9 mouse cellular contexts compared by ENCODE assay signal in genomic region chr8:24386462-24386861, GRCm38 (mm10).
A peak's percentile ranks its signal among the peaks of the same experiment; 100 is the strongest.
DNase-seq lines count a peak whose midpoint lies in the region; ATAC-seq and TF ChIP-seq lines count a peak whose summit lies in the region.
"Had no signal": no experiment of that assay in that cellular context is flagged by ENCODE, and none has a peak within 500 bp of the region (broad histone marks: within the 10 kb centered on the region; RNA-seq: fewer than 3 reads in every experiment).

No protein-coding gene starts in this region.

- under 1% methylated on average over 3 of the region's 3 CpGs for WGBS in thymus, adult 2 months
- 7% methylated on average over 3 of the region's 3 CpGs for WGBS in liver, embryonic 13.5 days (ENCODE audit: insufficient replicate concordance)

- TF ChIP-seq CTCF in thymus, adult 2 months (IDR thresholded peaks at IDR 0.05; ENCODE audit: borderline replicate concordance, control insufficient read depth, extremely low read depth, insufficient read depth, low read length, poor library complexity): no peak

- TF ChIP-seq POLR2A in thymus, adult 2 months (IDR thresholded peaks at IDR 0.05; ENCODE audit: control insufficient read depth, extremely low read depth, insufficient read depth, low read length, poor library complexity): no peak

- no peaks in the 10 kb centered on the region for H3K9me3 ChIP-seq in liver, embryonic 13.5 days (replicated peaks)

- H3K4me2 ChIP-seq in liver, embryonic 13.5 days: no peak overlapping the region

- DNase-seq in thymus, adult 2 months: peak; percentile 42
- DNase-seq in thymus, adult 18-20 months: no peak
- DNase-seq in cerebellum, postnatal 14 days: peak; percentile 89 to 92
- DNase-seq in frontal cortex, postnatal 36 days (ENCODE audit: low spot score in 2 of 2): peak; percentile 77 to 81
- DNase-seq in kidney, adult 9 months: peak; percentile 73
- DNase-seq in liver, embryonic 13.5 days: peak; percentile 7
- DNase-seq in ovary, postnatal 10 days (ENCODE audit: low spot score): peak; percentile 59
- peak; percentile 82 for DNase-seq in thymus, postnatal 4 days

- H3K27me3 ChIP-seq in thymus, adult 2 months (ENCODE audit: control insufficient read depth, insufficient read depth, low read length): no peaks in the 10 kb centered on the region
- H3K27me3 ChIP-seq in liver, embryonic 13.5 days: no peaks in the 10 kb centered on the region

- no peak overlapping the region for H3K4me3 ChIP-seq in thymus, adult 2 months (ENCODE audit: control insufficient read depth, insufficient read depth, low read length)
- H3K4me3 ChIP-seq in liver, embryonic 13.5 days (replicated peaks): no peak overlapping the region
- H3K4me3 ChIP-seq: erythroblast, embryonic 14.5 days had no signal

- H3K27ac ChIP-seq in thymus, adult 2 months (ENCODE audit: control insufficient read depth, insufficient read depth, low read length): no peak overlapping the region
- H3K27ac ChIP-seq in liver, embryonic 13.5 days: no peak overlapping the region

- ATAC-seq in liver, embryonic 13.5 days (ENCODE audit: low read depth): no peak

- H3K36me3 ChIP-seq in thymus, adult 2 months (ENCODE audit: control insufficient read depth, insufficient read depth, low read length): no peaks in the 10 kb centered on the region
- no peaks in the 10 kb centered on the region for H3K36me3 ChIP-seq in liver, embryonic 13.5 days

- H3K4me1 ChIP-seq in thymus, adult 2 months (replicated peaks; ENCODE audit: control insufficient read depth, insufficient read depth, low read length): no peaks in the 10 kb centered on the region
- no peaks in the 10 kb centered on the region for H3K4me1 ChIP-seq in liver, embryonic 13.5 days (replicated peaks)

- no peak overlapping the region for H3K9ac ChIP-seq in liver, embryonic 13.5 days

Comparison
In these comparisons a context has a peak if more than half of its experiments do, and no peak if none do; other contexts are left out.
1. DNase-seq: peak in thymus, adult 2 months (single experiment), cerebellum, postnatal 14 days (2 of 2), frontal cortex, postnatal 36 days (2 of 2), kidney, adult 9 months (single experiment), liver, embryonic 13.5 days (single experiment), ovary, postnatal 10 days (single experiment) and thymus, postnatal 4 days (single experiment); none in thymus, adult 18-20 months (0 of 2).